Mouse (Mus musculus) heart, embryonic 10.5 days (tissue): Measurements from ENCODE around the gene Olfr311. TPM values are rescaled to one million over a fixed set of nuclear protein-coding genes. Genes with fewer than 3 reads are reported as not detected.
"Not testable (repeated sequence)": the region's sequence is repeated elsewhere in the genome, so short reads cannot be mapped to it uniquely, and the experiment has no call there.

ENCODE experiments used
- DNase-seq: peaks from one replicate; pipeline ENCODE4 v3.0.0-alpha.2; 2017; ENCODE audit warnings: low spot score
- H3K27ac ChIP-seq: fragments of 300-500 bp; sonication (generic); 2 replicates; pipeline ENCODE4 v1.5.1; 2016; ENCODE audit warnings: mild to moderate bottlenecking
- H3K27me3 ChIP-seq: fragments of 300-500 bp; sonication (generic); 2 replicates; pipeline ENCODE4 v1.6.1; 2016; ENCODE audit warnings: mild to moderate bottlenecking; ENCODE audit not compliant: poor library complexity, insufficient read depth, severe bottlenecking
- H3K36me3 ChIP-seq: fragments of 300-500 bp; sonication (generic); 2 replicates; pipeline ENCODE4 v1.6.1; 2016; ENCODE audit warnings: mild to moderate bottlenecking, moderate library complexity
- H3K4me1 ChIP-seq: fragments of 300-500 bp; sonication (generic); 2 replicates; pipeline ENCODE4 v1.6.1; 2016; ENCODE audit warnings: mild to moderate bottlenecking
- H3K4me3 ChIP-seq: fragments of 300-500 bp; sonication (generic); 2 replicates; pipeline ENCODE4 v1.5.1; 2016; ENCODE audit warnings: mild to moderate bottlenecking, moderate library complexity
- H3K9me3 ChIP-seq: fragments of 300-500 bp; sonication (generic); 2 replicates; pipeline ENCODE4 v1.6.1; 2016; ENCODE audit warnings: mild to moderate bottlenecking, moderate library complexity
- WGBS: fragments of 180-500 bp; shearing (Covaris S2); methylation state at CpG from one replicate; pipeline ENCODE4 v1.1.7; 2016; 5-methylcytosine and 5-hydroxymethylcytosine counted together
- polyA plus RNA-seq: library from polyadenylated mRNA; unstranded; fragments of >200 nt; fragmentation: Nextera tagmentation; extraction: Ambion mirVana; gene quantifications from 2 replicates; pipeline ENCODE4 v1.2.1, GENCODE M21; 2016

The Olfr311 gene
- polyA plus RNA-seq, 1 experiment from 2014 or later = not detected

DNA sequence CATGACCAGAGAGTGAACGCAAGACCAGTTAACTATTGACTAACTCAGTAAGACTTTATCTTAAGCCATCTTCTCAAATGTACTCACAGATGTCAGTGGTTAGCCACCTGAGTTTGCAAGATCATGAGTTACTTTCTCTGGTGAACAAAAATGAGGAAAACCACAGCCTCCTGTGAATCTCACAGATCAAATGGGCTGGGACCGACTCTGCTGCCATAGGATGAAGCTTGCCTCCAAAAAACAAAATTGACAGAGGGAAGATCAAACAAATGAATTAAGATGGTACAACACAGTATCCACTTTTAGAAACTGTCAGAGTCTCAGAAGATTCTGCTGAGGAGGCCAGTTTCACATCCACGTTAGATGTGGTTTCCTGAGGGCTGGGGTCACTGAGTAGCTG, 9.3 kb upstream of the Olfr311 start:
- Histone ChIP-seq H3K36me3 (no peaks in the 10 kb centered on the region), H3K27ac (no peak overlapping the region), H3K4me3 (no peak overlapping the region), H3K4me1 (no peaks in the 10 kb centered on the region), H3K27me3 (no peaks in the 10 kb centered on the region), H3K9me3 (no peaks in the 10 kb centered on the region)
- DNase-seq = no peak
- WGBS = 79% methylated on average over 3 of the region's 3 CpGs

DNA sequence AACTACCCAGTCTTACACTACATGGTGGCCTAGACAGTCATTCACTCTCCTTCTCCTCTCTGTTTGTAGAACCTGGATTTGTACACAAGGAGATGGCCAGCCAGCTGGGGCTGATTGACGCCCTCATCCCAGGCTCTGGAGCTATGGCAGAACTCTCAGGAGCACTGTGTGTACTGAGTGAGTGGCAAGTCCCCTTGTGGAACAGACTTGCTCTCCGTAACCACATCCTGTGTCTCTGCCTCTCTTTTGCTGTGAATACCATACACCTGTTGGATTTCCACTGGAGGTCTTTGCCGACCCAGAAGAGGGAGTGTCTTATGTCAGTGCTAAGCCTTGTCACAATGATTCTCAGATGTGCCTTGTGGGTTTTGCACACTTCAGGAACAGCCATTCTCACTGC, 6.5 kb upstream of the Olfr311 start:
- not testable (repeated sequence) for H3K9me3 ChIP-seq, H3K27ac ChIP-seq, H3K27me3 ChIP-seq, DNase-seq, H3K4me1 ChIP-seq, H3K4me3 ChIP-seq, H3K36me3 ChIP-seq
- WGBS = 76% methylated on average over 3 of the region's 3 CpGs

DNA sequence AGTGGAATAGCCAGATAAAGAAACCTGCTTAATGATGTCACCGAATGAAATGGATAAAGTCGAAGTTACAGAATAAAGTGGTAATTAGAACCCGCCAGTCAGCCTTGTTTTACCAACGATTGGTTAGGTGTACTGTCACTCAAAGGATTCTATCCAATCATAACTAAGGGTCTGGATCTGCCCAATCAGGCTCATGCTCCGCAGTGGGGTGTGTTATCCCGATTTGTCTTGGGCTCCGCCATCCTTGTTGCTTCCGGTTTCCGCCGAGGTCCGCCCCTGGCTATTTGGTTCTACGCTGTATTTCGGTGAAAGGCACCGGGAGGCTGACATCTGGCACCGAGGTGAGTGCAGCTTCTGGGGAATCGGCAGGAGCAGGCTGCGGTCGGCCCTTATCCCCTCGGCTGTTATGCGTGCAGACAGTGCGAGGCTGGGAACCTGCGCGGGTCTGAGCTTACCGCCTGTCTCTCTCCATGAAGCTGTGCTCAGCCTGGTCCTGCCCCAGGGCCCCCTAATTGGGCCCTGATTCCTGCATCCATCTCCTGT, 7.9 kb downstream of the Olfr311 start, which contains the start of gene Gm12258:
TSS of gene Gm12258 (plus strand) at position 240 of the 543 bp plus-strand sequence.
- peak; percentile 94 for DNase-seq
- Histone ChIP-seq H3K4me3 (peak within 1 kb of the TSS; percentile 81), H3K27me3 (no peaks in the 10 kb centered on the region), H3K4me1 (peaks cover 9% of the 10 kb centered on the region), H3K36me3 (peaks cover 32% of the 10 kb centered on the region), H3K9me3 (no peaks in the 10 kb centered on the region), H3K27ac (peak within 1 kb of the TSS; percentile 87)
- under 1% methylated on average over 24 of the region's 24 CpGs for whole genome bisulfite sequencing

DNA sequence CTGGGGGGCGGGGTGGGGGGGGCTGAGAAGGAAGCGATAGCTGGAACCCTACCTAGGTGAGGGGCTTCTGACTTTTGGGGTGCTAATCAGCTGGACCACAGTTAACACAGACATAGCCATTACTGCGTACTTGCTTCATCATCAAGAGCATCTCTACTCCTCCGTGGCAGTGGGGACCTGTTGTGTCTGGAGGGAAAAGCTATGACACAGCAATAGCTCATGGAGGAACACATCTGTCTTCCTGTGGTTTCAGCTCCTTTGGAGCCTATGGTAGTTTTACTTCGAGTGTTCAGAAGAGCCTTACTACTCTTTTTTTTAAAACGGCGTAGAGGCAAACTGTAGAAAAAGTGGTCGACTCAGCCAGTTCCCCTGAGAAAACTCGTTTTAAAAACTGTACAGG, 8.6 kb downstream of the Olfr311 start:
- no peaks in the 10 kb centered on the region for H3K9me3 ChIP-seq
- DNase-seq = peak; percentile 53
- peaks cover 38% of the 10 kb centered on the region for H3K36me3 ChIP-seq
- H3K4me1 ChIP-seq = peaks cover 9% of the 10 kb centered on the region
- H3K4me3 ChIP-seq = peak overlapping the region; percentile 81
- WGBS = 50% methylated on average over 9 of the region's 9 CpGs
- H3K27me3 ChIP-seq = no peaks in the 10 kb centered on the region
- peak overlapping the region; percentile 87 for H3K27ac ChIP-seq

GRCm38 (mm10) chr11:58849731-58850130, 10.7 kb downstream of the Olfr311 start:
- H3K4me3 ChIP-seq = no peak overlapping the region
- H3K27me3 ChIP-seq = no peaks in the 10 kb centered on the region
- no peak overlapping the region for H3K27ac ChIP-seq
- H3K9me3 ChIP-seq = no peaks in the 10 kb centered on the region
- H3K4me1 ChIP-seq = peaks cover 9% of the 10 kb centered on the region
- 63% methylated on average over 2 of the region's 2 CpGs for WGBS
- peaks cover 49% of the 10 kb centered on the region for H3K36me3 ChIP-seq
- DNase-seq = peak; percentile 38

GRCm38 (mm10) chr11:58860744-58861143, 21.7 kb downstream of the Olfr311 start:
- H3K4me1 ChIP-seq = no peaks in the 10 kb centered on the region
- H3K27ac ChIP-seq = no peak overlapping the region
- WGBS = 90% methylated on average over 8 of the region's 8 CpGs
- no peak overlapping the region for H3K4me3 ChIP-seq
- DNase-seq = no peak
- H3K27me3 ChIP-seq = no peaks in the 10 kb centered on the region
- H3K36me3 ChIP-seq = peaks cover 54% of the 10 kb centered on the region
- H3K9me3 ChIP-seq = peaks cover 17% of the 10 kb centered on the region

DNA sequence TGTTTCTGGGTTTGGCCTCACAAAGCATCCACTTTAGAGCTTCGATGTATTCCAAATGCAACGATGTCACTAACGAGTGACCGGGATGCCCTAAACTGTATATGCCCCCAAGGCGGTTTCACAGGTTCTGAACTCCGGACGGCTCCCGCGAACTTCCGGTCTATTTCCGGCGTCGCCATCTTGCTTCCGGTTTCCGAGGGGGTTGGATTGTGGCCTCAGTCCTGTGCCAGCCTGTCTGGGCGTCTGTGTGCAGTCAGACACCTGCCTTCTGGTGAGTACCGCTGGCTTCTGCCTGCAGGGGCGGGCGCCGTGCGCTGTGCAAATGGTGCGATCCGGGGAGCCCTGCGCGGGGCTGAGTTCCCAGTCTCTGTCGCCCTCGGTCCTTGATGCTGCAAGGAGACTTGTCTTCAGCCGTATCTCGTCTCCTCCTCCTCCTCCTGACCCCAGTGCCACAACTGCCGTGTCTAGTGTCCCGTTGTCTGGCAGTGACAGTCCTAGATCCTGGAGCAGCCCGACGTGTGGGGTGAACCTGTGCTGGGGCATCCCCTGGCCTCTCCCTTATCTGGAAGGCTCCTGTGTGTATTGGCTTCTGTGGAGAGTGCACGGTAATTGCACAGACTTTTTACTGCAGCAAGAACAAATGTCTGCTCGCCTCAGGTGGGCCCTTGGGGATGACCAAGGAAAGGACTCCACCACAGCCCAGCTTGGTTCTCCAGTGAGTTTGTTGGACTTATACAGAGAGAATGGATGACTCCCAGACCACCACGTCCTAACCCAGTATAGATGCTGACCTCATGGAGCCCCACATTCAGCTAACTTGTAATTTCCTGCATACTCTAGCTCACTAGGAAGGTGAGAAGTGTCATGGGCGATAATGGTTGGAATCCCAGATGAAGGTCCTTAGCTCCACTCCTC, 28.2 kb downstream of the Olfr311 start, which contains the start of gene 2810021J22Rik:
TSS of gene 2810021J22Rik (plus strand) at position 178 of the 915 bp plus-strand sequence.
- H3K9me3 ChIP-seq = no peaks in the 10 kb centered on the region
- no peaks in the 10 kb centered on the region for H3K27me3 ChIP-seq
- peaks cover 22% of the 10 kb centered on the region for H3K36me3 ChIP-seq
- peak within 1 kb of the TSS; percentile 91 for H3K4me3 ChIP-seq
- peaks cover 12% of the 10 kb centered on the region for H3K4me1 ChIP-seq
- peak within 1 kb of the TSS; percentile 93 for H3K27ac ChIP-seq
- 6% methylated on average over 37 of the region's 37 CpGs for WGBS
- peak; percentile 94 for DNase-seq

GRCm38 (mm10) chr11:58867954-58868330, 28.9 kb downstream of the Olfr311 start:
- Histone ChIP-seq H3K4me3 (peak overlapping the region; percentile 91), H3K27me3 (no peaks in the 10 kb centered on the region), H3K36me3 (peaks cover 22% of the 10 kb centered on the region), H3K4me1 (peaks cover 12% of the 10 kb centered on the region), H3K27ac (peak overlapping the region; percentile 93; the same call in 1 of the 2 replicates), H3K9me3 (no peaks in the 10 kb centered on the region)
- DNase-seq = no peak
- WGBS = 85% methylated on average over 6 of the region's 6 CpGs

DNA sequence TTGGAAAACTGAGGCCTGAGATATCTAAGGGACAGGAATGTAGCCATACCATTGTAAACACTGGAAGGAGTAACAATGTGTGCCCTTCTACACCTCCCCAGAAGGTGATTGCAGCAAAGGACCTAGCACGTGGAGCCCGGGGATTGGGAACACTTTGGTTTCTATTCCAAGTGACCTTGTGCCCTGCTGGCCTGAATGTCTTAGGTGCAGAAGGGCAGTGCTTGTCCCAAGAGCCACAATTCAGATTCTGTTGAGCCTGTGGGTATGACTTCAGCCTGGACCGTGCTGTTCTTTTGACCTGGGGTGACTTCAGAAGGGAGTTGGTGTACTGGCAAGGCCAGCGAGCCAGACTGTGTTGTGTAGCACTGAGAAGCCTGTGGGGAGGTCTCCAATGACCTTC, 31.9 kb downstream of the Olfr311 start:
- no peaks in the 10 kb centered on the region for H3K9me3 ChIP-seq
- H3K4me3 ChIP-seq = no peak overlapping the region
- DNase-seq = no peak
- peaks cover 12% of the 10 kb centered on the region for H3K4me1 ChIP-seq
- H3K27ac ChIP-seq = no peak overlapping the region
- peaks cover 24% of the 10 kb centered on the region for H3K36me3 ChIP-seq
- H3K27me3 ChIP-seq = no peaks in the 10 kb centered on the region
- 78% methylated on average over 4 of the region's 4 CpGs for WGBS

- no peak overlapping the region for H3K27ac ChIP-seq
- no peaks in the 10 kb centered on the region for H3K4me1 ChIP-seq
- H3K36me3 ChIP-seq = peaks cover 36% of the 10 kb centered on the region
- H3K27me3 ChIP-seq = no peaks in the 10 kb centered on the region
- H3K4me3 ChIP-seq = no peak overlapping the region
- DNase-seq = no peak
- 83% methylated on average over 8 of the region's 8 CpGs for WGBS
- H3K9me3 ChIP-seq = no peaks in the 10 kb centered on the region
Measured at GRCm38 (mm10) chr11:58883756-58884155, 44.7 kb downstream of the Olfr311 start.

DNA sequence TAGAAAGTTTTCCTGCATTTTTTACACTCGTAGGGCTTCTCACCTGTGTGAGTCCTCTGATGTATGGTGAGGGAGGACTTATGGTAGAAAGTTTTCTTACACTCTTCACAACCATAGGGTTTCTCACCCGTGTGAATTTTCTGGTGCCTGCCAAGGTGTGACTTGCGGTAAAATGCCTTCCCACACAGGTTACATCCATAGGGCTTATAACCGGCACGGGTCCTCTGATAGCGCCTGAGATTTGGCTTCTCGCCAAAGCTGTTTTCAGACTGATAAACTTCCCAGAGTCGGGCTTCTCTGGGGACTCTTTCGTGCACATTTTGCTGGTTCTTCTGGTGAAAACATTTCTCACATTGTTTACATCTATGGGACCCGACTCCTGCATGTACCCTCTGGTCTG, 51.5 kb downstream of the Olfr311 start:
- Histone ChIP-seq H3K9me3 (no peaks in the 10 kb centered on the region), H3K27me3 (no peaks in the 10 kb centered on the region), H3K36me3 (peaks cover 50% of the 10 kb centered on the region), H3K4me1 (no peaks in the 10 kb centered on the region), H3K4me3 (no peak overlapping the region), H3K27ac (no peak overlapping the region)
- no peak for DNase-seq
- WGBS = 87% methylated on average over 10 of the region's 10 CpGs
